Mouse (Mus musculus) midbrain, embryonic 11.5 days (tissue): Measurements from ENCODE around the gene Phc1. TPM values are rescaled to one million over a fixed set of nuclear protein-coding genes. Genes with fewer than 3 reads are reported as not detected.

Experiments
- ATAC-seq: fragments of 200-750 bp; cut with Nextera tagmentation; 2 replicates; pipeline ENCODE4 v1.8.0; 2017; ENCODE audit warnings: moderate TSS enrichment, moderate library complexity; ENCODE audit not compliant: low FRiP score
- DNase-seq: peaks from one replicate; pipeline ENCODE4 v3.0.0; 2015; ENCODE audit warnings: low spot score; ENCODE audit errors: missing footprints
- H3K27ac ChIP-seq: fragments of 300-500 bp; sonication (generic); 2 replicates; pipeline ENCODE4 v1.5.1; 2014; ENCODE audit warnings: low read depth, low read length
- H3K27me3 ChIP-seq: fragments of 300-500 bp; sonication (generic); 2 replicates; pipeline ENCODE4 v1.6.1; 2014; ENCODE audit warnings: mild to moderate bottlenecking, low read length, moderate library complexity, mixed read lengths; ENCODE audit not compliant: control insufficient read depth, insufficient read depth
- H3K36me3 ChIP-seq: fragments of 300-500 bp; sonication (generic); 2 replicates; pipeline ENCODE4 v1.6.1; 2014; ENCODE audit warnings: mild to moderate bottlenecking, low read length, moderate library complexity, mixed read lengths; ENCODE audit not compliant: control insufficient read depth, insufficient read depth
- H3K4me1 ChIP-seq: fragments of 300-500 bp; sonication (generic); 2 replicates; pipeline ENCODE4 v1.6.1; 2014; ENCODE audit warnings: low read length; ENCODE audit not compliant: control insufficient read depth, insufficient read depth
- H3K4me2 ChIP-seq: fragments of 300-500 bp; sonication (generic); 2 replicates; pipeline ENCODE4 v1.6.1; 2014; ENCODE audit warnings: mild to moderate bottlenecking, moderate library complexity
- H3K4me3 ChIP-seq: fragments of 300-500 bp; sonication (generic); 2 replicates; pipeline ENCODE4 v1.5.1; 2014; ENCODE audit warnings: low read depth, low read length
- H3K9ac ChIP-seq: fragments of 300-500 bp; sonication (generic); 2 replicates; pipeline ENCODE4 v1.6.1; 2014; ENCODE audit warnings: low read length
- H3K9me3 ChIP-seq: fragments of 300-500 bp; sonication (generic); 2 replicates; pipeline ENCODE4 v1.6.1; 2016; ENCODE audit warnings: low read length; ENCODE audit not compliant: control insufficient read depth
- WGBS: fragments of 180-500 bp; shearing (Covaris S2); extraction: QIAGEN DNeasy Blood & Tissue Kit; methylation state at CpG from one replicate; pipeline ENCODE4 v1.1.7; 2014; 5-methylcytosine and 5-hydroxymethylcytosine counted together
- polyA plus RNA-seq: library from polyadenylated mRNA; unstranded; fragments of >200 nt; fragmentation: Nextera tagmentation; extraction: Ambion mirVana; gene quantifications from 2 replicates; pipeline ENCODE4 v1.2.1, GENCODE M21; 2014

The Phc1 gene
- polyA plus RNA-seq, 1 experiment from 2014 or later: 34.7 TPM

- Histone ChIP-seq H3K9me3 (no peaks in the 10 kb centered on the region), H3K27me3 (no peaks in the 10 kb centered on the region), H3K4me1 (peaks cover 23% of the 10 kb centered on the region), H3K9ac (no peak overlapping the region), H3K4me2 (no peak overlapping the region), H3K27ac (no peak overlapping the region), H3K4me3 (no peak overlapping the region), H3K36me3 (no peaks in the 10 kb centered on the region)
- WGBS: 20% methylated on average over 5 of the region's 5 CpGs
- DNase-seq (no peak), ATAC-seq (no peak)
These were observed 1.8 kb upstream of the Phc1 start for GRCm38 (mm10) chr6:122342125-122342524.

- no peaks in the 10 kb centered on the region for H3K9me3 ChIP-seq
- no peak for ATAC-seq
- H3K4me3 ChIP-seq: no peak overlapping the region
- peak overlapping the region; percentile 62 for H3K4me2 ChIP-seq
- peak; percentile 88 for DNase-seq
- H3K27ac ChIP-seq: peak overlapping the region; percentile 99
- peak overlapping the region; percentile 81 for H3K9ac ChIP-seq
- H3K4me1 ChIP-seq: peaks cover 23% of the 10 kb centered on the region
- no peaks in the 10 kb centered on the region for H3K36me3 ChIP-seq
- no peaks in the 10 kb centered on the region for H3K27me3 ChIP-seq
- 41% methylated on average over 7 of the region's 7 CpGs for WGBS
These were observed 863 bp upstream of the Phc1 start for GRCm38 (mm10) chr6:122341038-122341810.

- H3K27ac ChIP-seq: peak overlapping the region; percentile 99
- no peaks in the 10 kb centered on the region for H3K27me3 ChIP-seq
- DNase-seq: peak; percentile 99
- under 1% methylated on average over 25 of the region's 71 CpGs for WGBS
- H3K4me3 ChIP-seq: peak overlapping the region; percentile 86
- H3K4me2 ChIP-seq: peak overlapping the region; percentile 62
- H3K9me3 ChIP-seq: no peaks in the 10 kb centered on the region
- peak; percentile 87 for ATAC-seq
- H3K36me3 ChIP-seq: no peaks in the 10 kb centered on the region
- H3K9ac ChIP-seq: peak overlapping the region; percentile 81
- peaks cover 19% of the 10 kb centered on the region for H3K4me1 ChIP-seq
These were observed 566 bp downstream of the Phc1 start for GRCm38 (mm10) chr6:122339648-122340341.

GRCm38 (mm10) chr6:122339047-122339647 lies 1.2 kb downstream of the Phc1 start:
- ATAC-seq (peak; percentile 80), DNase-seq (peak; percentile 94)
- Histone ChIP-seq H3K9me3 (no peaks in the 10 kb centered on the region), H3K4me1 (peaks cover 16% of the 10 kb centered on the region), H3K4me2 (peak overlapping the region; percentile 53), H3K27me3 (no peaks in the 10 kb centered on the region), H3K4me3 (peak overlapping the region; percentile 86), H3K27ac (peak overlapping the region; percentile 99), H3K36me3 (no peaks in the 10 kb centered on the region), H3K9ac (peak overlapping the region; percentile 81)
- WGBS: under 1% methylated on average over 41 of the region's 51 CpGs

- H3K9ac ChIP-seq: no peak overlapping the region
- H3K4me3 ChIP-seq: no peak overlapping the region
- no peaks in the 10 kb centered on the region for H3K9me3 ChIP-seq
- H3K4me2 ChIP-seq: no peak overlapping the region
- no peak overlapping the region for H3K27ac ChIP-seq
- peak; percentile 65 for DNase-seq
- 75% methylated on average over 6 of the region's 6 CpGs for WGBS
- no peak for ATAC-seq
- peaks cover 10% of the 10 kb centered on the region for H3K36me3 ChIP-seq
- H3K4me1 ChIP-seq: peaks cover 16% of the 10 kb centered on the region
- H3K27me3 ChIP-seq: no peaks in the 10 kb centered on the region
These were observed 2.8 kb downstream of the Phc1 start for GRCm38 (mm10) chr6:122337546-122337945.

- Histone ChIP-seq H3K4me1 (peaks cover 11% of the 10 kb centered on the region), H3K9ac (no peak overlapping the region), H3K36me3 (peaks cover 19% of the 10 kb centered on the region), H3K27me3 (no peaks in the 10 kb centered on the region), H3K4me2 (no peak overlapping the region), H3K4me3 (no peak overlapping the region), H3K9me3 (no peaks in the 10 kb centered on the region), H3K27ac (no peak overlapping the region)
- ATAC-seq: no peak
- DNase-seq: no peak
- WGBS: 88% methylated on average over 7 of the region's 7 CpGs
These were observed 5.5 kb downstream of the Phc1 start for GRCm38 (mm10) chr6:122334786-122335340.

- Histone ChIP-seq H3K4me1 (peaks cover 6% of the 10 kb centered on the region), H3K27ac (no peak overlapping the region), H3K36me3 (peaks cover 22% of the 10 kb centered on the region), H3K27me3 (no peaks in the 10 kb centered on the region), H3K4me3 (no peak overlapping the region), H3K4me2 (no peak overlapping the region), H3K9me3 (no peaks in the 10 kb centered on the region), H3K9ac (no peak overlapping the region)
- ATAC-seq: no peak
- WGBS: 92% methylated on average over 13 of the region's 13 CpGs
- DNase-seq: peak; percentile 81
These were observed 7.2 kb downstream of the Phc1 start for GRCm38 (mm10) chr6:122333081-122333612.

GRCm38 (mm10) chr6:122325361-122325975 lies 14.9 kb downstream of the Phc1 start:
- no peaks in the 10 kb centered on the region for H3K4me1 ChIP-seq
- peak; percentile 59 for DNase-seq
- peaks cover 22% of the 10 kb centered on the region for H3K36me3 ChIP-seq
- no peak overlapping the region for H3K27ac ChIP-seq
- H3K4me3 ChIP-seq: no peak overlapping the region
- no peaks in the 10 kb centered on the region for H3K27me3 ChIP-seq
- no peak overlapping the region for H3K4me2 ChIP-seq
- H3K9ac ChIP-seq: no peak overlapping the region
- ATAC-seq: no peak
- H3K9me3 ChIP-seq: no peaks in the 10 kb centered on the region
- WGBS: 95% methylated on average over 6 of the region's 6 CpGs
